Mouse (Mus musculus) cerebellum, adult 11 months (tissue): ENCODE measurements at regions not wholly inside any gene's neighbourhood (a gene's known extent, or its start where the extent isn't known, plus 50 kb on each side); places are given as distances from the start of the nearest gene placed in this dataset.
A peak's percentile ranks its signal among the peaks of the same experiment; 100 is the strongest.

Experiments used
- DNase-seq: peaks from one replicate; pipeline ENCODE4 v3.0.0; 2022

GRCm38 (mm10) chr9:122629171-122629904 is 117.8 kb upstream of the Topaz1 start:
- DNase-seq = no peak

GRCm38 (mm10) chr9:122631793-122632192 is 115.4 kb upstream of the Topaz1 start:
- no peak for DNase-seq

GRCm38 (mm10) chr9:122633484-122633883 is 113.7 kb upstream of the Topaz1 start:
- no peak for DNase-seq

GRCm38 (mm10) chr9:122635138-122635964 is 111.8 kb upstream of the Topaz1 start:
- peak; percentile 7 for DNase-seq

- no peak for DNase-seq
Observed at GRCm38 (mm10) chr9:122637591-122637990, 109.6 kb upstream of the Topaz1 start.

GRCm38 (mm10) chr9:122639239-122639638 is 107.9 kb upstream of the Topaz1 start:
- DNase-seq = no peak

GRCm38 (mm10) chr9:122642913-122643312 is 104.2 kb upstream of the Topaz1 start:
- no peak for DNase-seq

GRCm38 (mm10) chr9:122645569-122645968 is 101.6 kb upstream of the Topaz1 start:
- DNase-seq = no peak

GRCm38 (mm10) chr9:122650862-122651261 is 96.3 kb upstream of the Topaz1 start:
- DNase-seq = no peak

- DNase-seq = peak; percentile 11
Observed at GRCm38 (mm10) chr9:122655583-122655982, 91.6 kb upstream of the Topaz1 start.

- no peak for DNase-seq
Observed at GRCm38 (mm10) chr9:122660050-122660449, 87.1 kb upstream of the Topaz1 start.

GRCm38 (mm10) chr9:122666978-122667645 is 80.0 kb upstream of the Topaz1 start:
- no peak for DNase-seq

GRCm38 (mm10) chr9:122667646-122667981 is 79.5 kb upstream of the Topaz1 start:
- no peak for DNase-seq

- no peak for DNase-seq
Observed at GRCm38 (mm10) chr9:122673777-122674176, 73.4 kb upstream of the Topaz1 start.

- DNase-seq = no peak
Observed at GRCm38 (mm10) chr9:122678001-122678696, 69.0 kb upstream of the Topaz1 start.

- DNase-seq = no peak
Observed at GRCm38 (mm10) chr9:122687170-122687569, 60.0 kb upstream of the Topaz1 start.

GRCm38 (mm10) chr9:122691879-122692278 is 55.3 kb upstream of the Topaz1 start:
- DNase-seq = no peak

- DNase-seq = no peak
Observed at GRCm38 (mm10) chr9:122695724-122696123, 51.4 kb upstream of the Topaz1 start.
